Mouse (Mus musculus) liver, adult (tissue): ENCODE data around the gene Reep1.

ENCODE experiments used
- GATA4 ChIP-seq: IDR thresholded peaks from 2 replicates; pipeline ENCODE4 v1.6.1; 2014; ENCODE audit warnings: mild to moderate bottlenecking, low read length; ENCODE audit not compliant: insufficient replicate concordance

Reep1 gene

DNA sequence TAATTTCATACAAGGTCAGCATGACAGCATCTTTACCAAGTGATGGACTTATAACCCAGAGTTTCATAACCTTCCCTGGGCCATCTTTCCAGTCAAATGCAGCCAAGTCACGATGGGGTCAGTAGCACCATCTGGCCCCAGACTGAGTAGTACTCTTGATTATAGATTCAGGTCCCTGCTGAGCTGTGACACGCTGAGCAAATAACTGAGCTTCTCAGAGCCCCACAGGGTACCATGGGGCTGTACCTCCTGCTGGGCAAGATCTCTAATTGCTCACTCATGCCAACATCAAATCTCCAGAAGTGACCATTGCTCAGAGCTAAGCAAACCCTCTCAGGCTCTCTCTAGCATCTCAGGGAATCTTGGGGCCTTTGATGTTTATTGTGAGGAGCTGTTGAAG is 15.6 kb downstream of the Reep1 start:
- TF ChIP-seq GATA4, result no peak

DNA sequence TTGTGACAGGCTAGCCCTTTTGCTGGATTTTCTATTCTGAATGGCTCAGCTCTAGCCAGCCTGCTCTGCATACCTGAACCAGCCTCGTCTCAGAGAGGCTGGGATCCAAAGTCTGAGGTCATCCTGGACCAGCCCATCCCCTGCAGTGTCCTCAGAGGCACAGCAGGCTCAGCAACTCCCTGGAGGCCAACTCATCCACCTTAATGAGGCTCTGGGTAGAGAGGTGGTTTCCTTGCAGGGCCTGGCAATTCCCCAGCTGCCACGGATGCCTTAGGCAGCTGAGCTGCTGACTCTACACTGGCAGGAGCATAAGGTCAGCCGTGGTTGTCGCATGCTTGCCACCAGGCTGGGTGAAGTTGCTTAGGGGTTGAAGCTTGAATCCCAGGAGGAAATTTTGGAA is 16.2 kb downstream of the Reep1 start:
- TF ChIP-seq GATA4, result no peak

DNA sequence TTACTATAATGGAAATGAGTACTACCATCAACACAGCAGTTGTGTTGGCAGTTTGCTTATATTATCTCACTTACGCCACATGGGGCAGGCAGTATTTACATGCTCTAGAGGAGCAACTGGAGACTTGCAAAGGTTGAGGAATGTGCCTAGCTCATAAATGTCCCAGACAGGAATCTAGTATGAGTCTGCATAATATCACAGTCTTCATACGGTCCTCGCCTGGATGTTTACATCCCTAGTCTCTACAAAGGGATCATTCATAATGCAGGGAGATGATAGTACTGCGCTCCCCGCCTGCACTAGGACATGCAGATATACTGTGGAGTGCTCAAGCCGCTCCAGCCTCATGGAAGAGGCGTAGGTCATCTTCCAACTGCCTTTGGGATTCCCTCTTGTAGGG is 19.3 kb downstream of the Reep1 start:
- TF ChIP-seq GATA4, result no peak

DNA sequence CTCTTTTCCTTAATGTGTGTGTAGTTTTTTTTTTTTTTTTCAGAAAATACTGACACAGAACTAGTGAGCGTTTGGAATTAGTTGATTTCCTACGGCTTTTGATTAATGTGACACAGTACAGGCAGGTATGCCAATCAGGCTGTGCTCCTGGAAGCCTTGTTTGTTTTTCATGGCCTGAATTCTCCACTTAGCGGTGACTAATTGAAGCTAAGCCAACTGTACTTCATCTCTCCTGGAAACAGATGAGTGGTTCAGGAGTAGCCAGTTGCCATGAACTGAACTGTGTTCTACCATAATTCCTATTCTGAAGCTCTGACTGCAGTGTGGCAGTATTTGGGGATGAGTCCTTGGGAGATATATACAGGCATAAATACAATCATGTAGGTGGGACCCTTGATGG is 20.9 kb downstream of the Reep1 start:
- no peak for TF ChIP-seq GATA4

DNA sequence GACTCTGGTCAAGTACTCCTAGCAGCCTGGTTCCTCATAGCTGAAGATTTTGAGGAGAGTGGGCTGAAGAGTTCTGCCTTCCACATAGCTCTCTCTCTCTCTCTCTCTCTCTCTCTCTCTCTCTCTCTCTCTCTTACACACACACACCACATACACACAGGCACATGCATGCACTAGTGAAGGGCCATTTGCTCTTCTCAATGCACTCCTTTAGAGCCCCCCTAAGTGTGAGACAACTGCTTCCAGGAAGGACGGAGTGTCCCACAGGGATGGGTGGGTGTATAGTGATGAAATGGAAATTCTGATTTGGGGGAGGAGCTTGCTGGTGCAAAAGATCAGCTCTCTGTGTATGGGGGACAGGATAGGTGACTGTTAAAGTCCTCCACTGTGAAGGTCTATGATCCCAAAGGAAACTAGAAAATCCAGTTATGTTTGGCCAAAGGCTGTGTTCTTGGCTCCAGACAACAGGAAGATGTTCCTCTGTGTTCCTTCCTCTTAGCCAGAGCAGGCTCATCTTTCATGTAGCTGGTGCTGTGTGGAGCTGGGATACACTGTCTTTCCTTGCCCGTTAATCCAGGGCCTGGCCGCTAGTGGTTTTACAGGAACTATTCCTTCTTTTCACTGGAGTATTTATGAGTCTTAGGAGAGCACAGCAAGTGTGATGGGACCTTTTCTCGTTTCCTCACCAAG is 27.7 kb downstream of the Reep1 start:
- TF ChIP-seq GATA4, result no peak

DNA sequence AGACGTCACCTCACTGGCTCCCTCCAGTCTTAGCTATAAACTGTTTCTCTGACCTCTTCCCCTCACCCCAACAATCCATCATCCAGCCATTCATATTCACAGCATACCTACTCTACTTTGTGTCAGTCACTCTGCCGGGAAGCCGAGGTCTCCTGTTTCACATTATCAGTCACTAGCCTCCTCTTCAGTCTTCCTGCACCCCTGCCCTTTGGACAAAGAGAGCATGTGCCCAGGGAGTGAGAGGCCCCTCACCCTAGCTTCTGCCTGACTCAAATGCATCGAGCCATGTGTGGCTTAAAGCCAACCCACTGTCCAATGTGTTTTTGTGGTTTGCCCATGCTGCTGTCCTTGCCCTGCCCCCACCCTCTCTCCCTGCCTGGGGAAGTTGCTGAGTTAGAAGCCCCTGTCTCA is 28.2 kb downstream of the Reep1 start:
- no peak for TF ChIP-seq GATA4

DNA sequence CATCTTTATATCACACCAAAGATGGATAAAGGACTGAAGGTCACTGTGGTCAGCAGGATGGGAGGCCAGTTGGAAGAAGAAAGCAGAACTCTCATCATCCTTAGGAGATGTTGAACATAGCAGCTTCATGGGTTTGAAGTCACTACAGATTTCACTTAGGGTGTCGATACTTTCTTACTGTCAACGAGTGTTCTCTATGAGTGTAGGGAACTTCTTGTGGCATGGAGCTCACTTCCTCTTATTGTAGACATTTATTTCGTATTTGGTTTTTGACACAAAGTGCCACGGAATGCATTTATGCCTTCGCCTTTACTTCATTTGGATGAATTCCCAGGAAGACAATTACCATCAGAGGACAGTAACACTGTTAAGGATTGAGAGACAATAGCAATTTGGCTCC is 28.7 kb downstream of the Reep1 start:
- TF ChIP-seq GATA4, result no peak

DNA sequence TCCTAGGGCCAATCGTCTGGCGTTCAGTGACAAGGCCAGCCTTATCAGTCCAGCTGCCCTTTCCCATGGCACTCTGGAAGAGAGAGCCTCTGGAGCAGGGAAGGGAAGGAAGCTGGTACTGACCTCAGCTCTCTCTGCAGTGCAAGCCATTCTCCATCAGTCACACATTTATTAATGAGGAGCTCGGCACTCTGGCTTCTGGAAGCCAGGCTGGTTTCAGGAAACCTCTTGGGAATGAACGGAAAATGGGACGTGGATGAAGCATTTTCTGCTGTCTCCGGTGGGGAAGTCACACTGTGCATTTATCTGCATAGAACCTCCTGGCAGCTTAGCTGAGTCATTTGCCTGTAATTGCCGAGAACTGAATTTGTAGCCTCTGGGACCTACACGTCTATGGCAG is 29.8 kb downstream of the Reep1 start:
- TF ChIP-seq GATA4, result peak; percentile 69; the same call in 1 of the 2 replicates

DNA sequence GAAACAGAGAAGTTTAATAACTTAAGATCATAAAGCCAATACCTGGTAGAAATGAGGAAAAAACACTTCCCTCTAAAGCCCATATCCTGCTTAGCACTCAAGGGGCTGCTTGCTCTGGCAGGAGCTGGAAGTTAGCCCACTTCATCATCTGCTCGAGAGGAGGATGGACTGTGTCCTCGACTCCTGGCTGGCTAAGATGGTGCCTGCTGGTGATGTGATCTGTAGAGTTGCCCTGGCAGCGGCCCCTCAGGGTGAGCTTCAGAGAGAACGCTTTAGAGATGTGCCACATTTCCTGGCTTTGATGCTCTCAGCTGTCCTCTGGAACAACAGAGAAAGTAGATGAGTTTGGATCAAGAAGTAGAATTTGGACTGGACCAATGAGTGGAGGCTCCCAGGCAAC is 31.2 kb downstream of the Reep1 start:
- TF ChIP-seq GATA4, result no peak

DNA sequence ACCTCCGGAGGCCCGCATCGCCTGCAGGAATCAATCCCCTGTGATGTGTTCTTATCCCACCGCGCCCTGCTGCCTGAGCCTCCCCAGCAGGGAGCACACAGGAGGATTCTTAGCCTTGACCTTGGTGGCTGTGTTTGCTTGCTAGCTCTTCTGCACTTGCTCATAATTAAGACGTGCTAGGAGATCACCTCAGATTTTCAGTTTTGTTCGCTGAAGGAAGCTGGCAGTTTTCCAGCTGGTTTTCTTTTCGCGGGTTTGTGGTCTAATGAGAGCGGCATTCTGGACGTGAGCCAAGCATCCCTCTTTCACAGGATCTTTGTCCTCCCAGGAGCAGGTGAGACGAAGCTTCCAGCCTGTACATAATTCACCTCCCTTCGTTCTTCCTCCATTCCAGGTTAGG is 33.6 kb downstream of the Reep1 start:
- TF ChIP-seq GATA4, result no peak

DNA sequence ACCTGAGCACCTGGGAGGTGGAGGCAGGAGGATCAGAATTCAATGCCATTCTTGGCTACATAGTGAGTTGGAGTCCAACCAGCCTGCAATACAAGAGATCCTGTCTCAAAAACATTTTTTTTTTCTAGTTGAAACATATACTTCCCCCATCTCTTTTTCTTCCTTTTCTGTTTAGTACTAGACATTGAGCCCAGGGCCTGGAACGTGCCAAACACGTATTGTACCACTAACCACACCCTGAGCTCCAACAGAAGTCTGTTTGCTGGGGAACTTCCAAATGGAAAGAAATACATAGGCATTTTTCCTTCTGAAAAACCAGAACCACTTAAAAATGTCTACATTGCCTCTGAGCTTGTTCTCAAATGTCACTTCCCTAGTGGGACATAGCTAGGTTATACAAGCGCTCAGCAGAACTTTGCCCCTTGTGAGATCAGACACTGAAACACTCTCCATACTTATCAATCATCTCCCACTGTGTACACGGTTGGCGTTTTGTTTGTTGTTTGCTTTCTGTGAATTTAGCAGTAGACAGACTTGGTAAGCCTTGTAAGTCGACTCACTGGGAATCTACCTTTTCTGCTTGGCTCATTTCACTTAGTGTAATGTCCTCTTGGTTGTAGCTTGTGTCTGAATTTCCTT is 34.8 kb downstream of the Reep1 start:
- no peak for TF ChIP-seq GATA4

DNA sequence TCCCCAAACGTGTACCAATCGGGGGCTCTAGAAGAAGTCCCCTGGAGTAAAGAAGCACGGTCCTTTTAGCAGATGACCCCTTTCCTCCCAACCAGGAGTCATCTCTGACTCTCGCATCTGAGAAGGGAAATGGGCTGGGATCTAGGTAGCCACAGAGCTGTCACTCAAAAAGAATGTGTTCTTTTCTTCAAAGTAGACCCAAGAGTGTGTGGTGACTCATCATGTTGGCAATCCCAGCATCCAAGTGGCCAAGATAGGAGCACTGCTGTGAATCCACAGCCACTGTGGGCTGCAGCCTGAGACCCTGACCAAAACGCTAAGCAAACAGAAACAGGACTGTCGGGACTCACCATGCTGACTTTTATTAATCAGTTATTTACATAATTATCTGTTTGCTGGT is 37.6 kb downstream of the Reep1 start:
- TF ChIP-seq GATA4, result no peak

DNA sequence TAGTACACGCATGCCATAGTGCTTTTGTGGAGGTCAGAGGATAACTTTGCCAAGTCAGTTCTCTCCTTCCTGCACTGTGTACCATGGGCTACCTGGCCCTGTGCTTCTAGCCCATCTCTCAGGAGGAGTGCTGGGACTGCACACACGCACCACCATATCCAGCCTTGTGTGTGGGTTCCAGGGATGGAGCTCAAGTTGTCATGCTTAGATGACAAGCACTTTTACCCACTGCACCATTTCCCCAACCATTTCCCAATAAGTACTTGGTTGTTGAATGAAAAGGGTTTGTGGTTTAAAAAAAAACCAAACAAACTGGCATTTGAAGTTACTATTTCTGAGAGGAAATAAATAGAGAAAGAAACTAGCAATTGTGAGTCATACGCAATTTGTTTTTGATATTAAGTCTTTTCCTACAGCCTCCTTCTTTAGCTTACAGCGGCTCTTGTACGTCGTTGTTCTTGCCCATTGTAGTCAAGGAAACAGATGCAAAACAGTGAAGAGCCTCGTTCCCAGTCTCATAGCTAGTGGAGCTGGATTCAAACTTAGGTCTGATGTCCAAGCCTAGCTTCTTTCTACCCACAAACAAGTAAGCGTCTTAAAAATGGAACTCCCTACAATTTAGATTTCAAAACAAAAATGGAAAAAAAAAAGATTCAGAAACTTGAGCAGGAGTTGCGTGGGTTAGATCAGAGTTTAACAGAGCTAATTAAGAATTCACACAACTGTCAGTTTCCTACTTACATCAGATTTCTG is 38.3 kb downstream of the Reep1 start:
- no peak for TF ChIP-seq GATA4

DNA sequence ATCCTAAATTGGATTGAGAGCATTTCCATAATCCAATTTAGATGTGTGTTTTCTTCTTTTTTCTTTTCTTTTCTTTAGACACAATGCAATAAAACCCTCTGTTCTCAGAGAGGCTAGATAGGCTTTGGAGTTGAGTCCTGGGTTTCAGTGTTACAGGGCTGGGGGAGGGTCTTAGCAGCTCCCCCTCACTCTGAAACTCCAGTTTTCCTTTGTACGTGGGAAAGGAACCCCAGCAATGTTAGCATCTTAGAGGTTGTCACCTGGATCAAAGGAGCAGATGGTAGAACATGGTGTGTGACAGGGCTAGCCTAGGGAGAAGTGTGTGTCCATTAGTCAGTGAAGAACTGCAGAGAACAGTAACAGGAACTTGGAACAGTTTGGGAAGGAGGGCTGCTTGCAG is 38.9 kb downstream of the Reep1 start:
- TF ChIP-seq GATA4, result no peak

DNA sequence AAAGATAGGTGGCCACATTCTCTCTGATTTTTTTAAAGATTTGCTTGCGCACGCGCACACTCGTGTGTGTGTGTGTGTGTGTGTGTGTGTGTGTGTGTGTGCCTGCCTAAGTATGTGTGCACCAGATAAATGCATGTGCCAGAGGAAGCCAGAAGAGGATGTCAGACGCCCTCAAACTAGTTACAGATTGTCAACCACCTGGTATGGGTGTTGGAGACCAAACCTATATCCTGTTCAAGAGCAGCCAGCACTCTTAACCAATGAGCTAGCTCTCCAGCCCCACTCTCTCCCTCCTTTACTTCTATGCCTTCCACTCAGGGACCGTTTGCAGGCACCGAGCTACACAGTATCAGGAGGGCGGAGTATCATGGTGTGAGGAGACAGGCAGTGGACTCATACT is 39.5 kb downstream of the Reep1 start:
- TF ChIP-seq GATA4, result no peak

DNA sequence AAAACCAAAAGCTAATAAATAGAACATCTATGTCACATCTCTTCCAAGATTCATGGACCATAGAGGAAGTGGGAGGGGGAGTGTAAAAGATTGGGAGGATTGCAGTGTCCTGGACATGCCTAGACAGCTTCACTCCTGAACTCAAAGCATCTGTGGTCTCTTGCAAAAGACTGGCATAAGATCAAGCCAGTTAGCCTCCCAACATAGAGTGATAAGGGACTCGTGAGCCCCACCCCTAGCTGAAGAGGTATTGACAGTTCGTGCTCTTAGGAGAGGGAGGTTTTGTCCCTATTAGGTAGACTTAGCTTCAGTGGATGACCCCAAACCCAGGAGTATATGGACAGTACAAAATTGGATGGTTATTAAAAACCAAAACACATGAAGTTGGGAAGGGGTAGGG is 44.2 kb downstream of the Reep1 start:
- TF ChIP-seq GATA4, result no peak

DNA sequence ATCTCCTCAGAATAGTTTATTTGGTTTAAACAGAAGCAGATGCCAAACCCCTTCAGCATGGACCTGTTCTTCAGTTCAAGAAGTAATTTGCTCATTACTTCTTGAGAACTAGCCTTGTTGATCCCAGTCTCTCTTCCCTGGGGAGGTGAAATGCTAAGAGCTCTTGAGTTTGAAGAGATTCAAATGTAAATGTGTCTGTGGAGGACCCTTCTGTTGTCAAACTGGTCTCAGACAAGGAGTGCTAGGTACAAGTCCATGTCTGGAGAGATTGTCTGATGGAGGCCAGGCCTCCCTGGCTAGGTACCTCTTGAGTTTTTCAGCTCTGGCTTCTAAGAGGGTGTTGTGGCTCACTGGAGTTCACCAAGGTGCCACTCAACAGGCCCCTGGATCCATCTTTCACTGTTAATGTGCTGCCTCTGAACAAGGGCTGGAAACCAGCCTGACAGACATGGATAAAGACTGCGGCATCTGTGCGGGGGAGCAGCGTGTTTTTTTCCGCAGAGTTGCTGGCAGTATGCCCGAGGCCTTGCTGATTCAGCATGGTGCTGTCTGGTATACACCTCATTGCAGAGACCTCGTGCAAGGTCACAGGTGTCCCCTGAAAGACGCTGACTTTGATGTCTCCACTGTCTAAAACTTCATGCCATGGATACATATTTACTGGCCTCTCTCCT is 45.6 kb downstream of the Reep1 start:
- TF ChIP-seq GATA4, result no peak
